Mouse (Mus musculus) liver, embryonic 14.5 days (tissue): ENCODE measurements at regions not wholly inside any gene's neighbourhood (a gene's known extent, or its start where the extent isn't known, plus 50 kb on each side); places are given as distances from the start of the nearest gene placed in this dataset.

Source experiments
- ATAC-seq: fragments of 200-750 bp; cut with Nextera tagmentation; 2 replicates; pipeline ENCODE4 v1.8.0; 2017; ENCODE audit warnings: moderate number of reproducible peaks, mild to moderate bottlenecking, moderate library complexity; ENCODE audit not compliant: insufficient read depth
- DNase-seq, 3 experiments: peaks; one replicate each; pipeline ENCODE4 v3.0.0-alpha.2; 2012 to 2013; ENCODE audit warnings: low read depth in 3 of 3, low spot score in 3 of 3
- H3K27ac ChIP-seq: fragments of 300-500 bp; sonication (generic); 2 replicates; pipeline ENCODE4 v1.5.1; 2014; ENCODE audit warnings: moderate library complexity, mild to moderate bottlenecking, control low read depth, inconsistent platforms
- H3K27me3 ChIP-seq: fragments of 300-500 bp; sonication (generic); 2 replicates; pipeline ENCODE4 v1.6.1; 2014; ENCODE audit warnings: mild to moderate bottlenecking, low read length, moderate library complexity; ENCODE audit not compliant: control insufficient read depth, insufficient read depth
- H3K36me3 ChIP-seq: fragments of 300-500 bp; sonication (generic); replicated peaks from 2 replicates; pipeline ENCODE4 v1.6.1; 2014; ENCODE audit warnings: low read depth; ENCODE audit not compliant: control insufficient read depth, insufficient read depth
- H3K4me1 ChIP-seq, 2 experiments: fragments of 200-500 bp in 1 of 2; fragments of 300-500 bp in 1 of 2; sonication (generic) in 1 of 2; replicated peaks; 2 replicates each; pipeline ENCODE4 v1.6.1; 2012 to 2014; ENCODE audit warnings: antibody characterized with exemption in 1 of 2, inconsistent platforms in 1 of 2, low read length in 1 of 2; ENCODE audit not compliant: control insufficient read depth in 2 of 2, insufficient read depth in 2 of 2
- H3K4me2 ChIP-seq: fragments of 300-500 bp; sonication (generic); 2 replicates; pipeline ENCODE4 v1.6.1; 2014; ENCODE audit warnings: low read depth, mild to moderate bottlenecking, control low read depth, moderate library complexity
- H3K4me3 ChIP-seq, 2 experiments: fragments of 200-500 bp in 1 of 2; fragments of 300-500 bp in 1 of 2; sonication (generic) in 1 of 2; 2 replicates each; pipeline ENCODE4 v1.5.1; 2012 to 2014; ENCODE audit warnings: low read depth in 2 of 2, low read length in 2 of 2, mild to moderate bottlenecking in 2 of 2, control low read depth in 1 of 2, inconsistent platforms in 1 of 2, moderate library complexity in 1 of 2; ENCODE audit not compliant: insufficient read depth in 1 of 2
- H3K9ac ChIP-seq: fragments of 300-500 bp; sonication (generic); replicated peaks from 2 replicates; pipeline ENCODE4 v1.6.1; 2014; ENCODE audit warnings: mild to moderate bottlenecking, control low read depth, moderate library complexity
- H3K9me3 ChIP-seq: fragments of 300-500 bp; sonication (generic); 2 replicates; pipeline ENCODE4 v1.6.1; 2016; ENCODE audit warnings: low read length, mixed read lengths; ENCODE audit not compliant: control insufficient read depth
- CTCF ChIP-seq: IDR thresholded peaks from 2 replicates; pipeline ENCODE4 v1.5.1; 2016; ENCODE audit warnings: antibody characterized with exemption, low read depth, control low read depth
- EP300 ChIP-seq: IDR thresholded peaks from 2 replicates; pipeline ENCODE4 v1.6.1; 2016; ENCODE audit warnings: antibody characterized with exemption, low read depth
- WGBS: fragments of 180-500 bp; shearing (Covaris S2); extraction: QIAGEN DNeasy Blood & Tissue Kit; methylation state at CpG from one replicate; pipeline ENCODE4 v1.1.7; 2014; ENCODE audit not compliant: insufficient replicate concordance; 5-methylcytosine and 5-hydroxymethylcytosine counted together

- 68% methylated on average over 19 of the region's 19 CpGs for WGBS
- no peak for TF ChIP-seq CTCF
- TF ChIP-seq EP300: no peak
- no peak overlapping the region for H3K4me2 ChIP-seq
- H3K9ac ChIP-seq: no peak overlapping the region
- no peak overlapping the region for H3K27ac ChIP-seq
- peaks cover 0 to 2% of the 10 kb centered on the region in 2 experiments; a peak in 2 of 4 replicates for H3K4me1 ChIP-seq
- no peak overlapping the region for H3K4me3 ChIP-seq
- no peaks in the 10 kb centered on the region for H3K36me3 ChIP-seq
- no peak for DNase-seq
- no peaks in the 10 kb centered on the region for H3K9me3 ChIP-seq
- ATAC-seq: no peak
- H3K27me3 ChIP-seq: no peaks in the 10 kb centered on the region
These were observed 51.5 kb upstream of the Btrc start for GRCm38 (mm10) chr19:45311831-45312537.

- Histone ChIP-seq H3K27ac (no peak overlapping the region), H3K4me1 (peaks cover 0 to under 1% of the 10 kb centered on the region in 2 experiments; a peak in 2 of 4 replicates), H3K4me2 (no peak overlapping the region), H3K9ac (no peak overlapping the region), H3K9me3 (no peaks in the 10 kb centered on the region), H3K27me3 (no peaks in the 10 kb centered on the region), H3K4me3 (no peak overlapping the region), H3K36me3 (no peaks in the 10 kb centered on the region)
- DNase-seq: no peak
- WGBS: 32% methylated on average over 6 of the region's 6 CpGs
- ATAC-seq: no peak
- no peak for TF ChIP-seq EP300
- TF ChIP-seq CTCF: no peak
These were observed 50.7 kb upstream of the Btrc start for GRCm38 (mm10) chr19:45312713-45313365.
